14 mouse cellular contexts compared by ENCODE assay signal in the genomic region with DNA sequence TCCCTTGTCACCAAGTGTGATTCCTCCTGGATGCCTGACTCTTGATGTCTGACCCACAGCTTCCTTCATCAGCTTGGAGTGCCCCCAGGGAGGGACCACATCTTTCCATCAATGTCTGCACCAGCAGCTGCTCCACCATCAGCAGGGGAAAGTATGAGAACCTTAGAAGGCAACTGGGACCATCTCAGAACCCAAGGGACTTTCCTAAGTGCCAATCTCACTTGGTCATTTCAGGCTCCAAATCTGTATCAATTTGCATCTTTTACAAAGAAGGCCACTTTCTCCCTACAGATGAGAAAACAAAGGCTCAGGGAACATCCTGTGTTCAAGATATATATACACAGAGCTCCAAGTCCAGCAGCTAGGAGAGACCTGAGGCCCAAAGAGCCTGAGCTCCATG.
DNase-seq lines count a peak whose midpoint lies in the region; ATAC-seq and TF ChIP-seq lines count a peak whose summit lies in the region.
"Had no signal": no experiment of that assay in that cellular context is flagged by ENCODE, and none has a peak within 500 bp of the region (broad histone marks: within the 10 kb centered on the region; RNA-seq: fewer than 3 reads in every experiment).

No protein-coding gene starts in this region.

- peaks cover 21 to 54% of the 10 kb centered on the region in 2 experiments for H3K4me1 ChIP-seq in CH12.LX (ENCODE audit: control insufficient read depth in 1 of 2, insufficient read depth in 2 of 2)
- peaks cover 44% of the 10 kb centered on the region for H3K4me1 ChIP-seq in forebrain, embryonic 11.5 days (replicated peaks; ENCODE audit: control insufficient read depth, insufficient read depth, low read length)
- H3K4me1 ChIP-seq in hindbrain, embryonic 13.5 days (replicated peaks) = peaks cover 88% of the 10 kb centered on the region
- H3K4me1 ChIP-seq in midbrain, embryonic 14.5 days (ENCODE audit: control insufficient read depth, insufficient read depth, low read length) = peaks cover 78% of the 10 kb centered on the region
- no peaks in the 10 kb centered on the region for H3K4me1 ChIP-seq in stomach, postnatal 0 days (replicated peaks; ENCODE audit: control insufficient read depth, insufficient read depth)

- peaks cover 4% of the 10 kb centered on the region for H3K9me3 ChIP-seq in CH12.LX (replicated peaks; ENCODE audit: low read length)
- no peaks in the 10 kb centered on the region for H3K9me3 ChIP-seq in forebrain, embryonic 11.5 days (ENCODE audit: control insufficient read depth, low read length)
- no peaks in the 10 kb centered on the region for H3K9me3 ChIP-seq in hindbrain, embryonic 13.5 days
- no peaks in the 10 kb centered on the region for H3K9me3 ChIP-seq in midbrain, embryonic 14.5 days (ENCODE audit: control insufficient read depth, low read length)
- H3K9me3 ChIP-seq in stomach, postnatal 0 days (ENCODE audit: control insufficient read depth, low read length) = no peaks in the 10 kb centered on the region

- no peaks in the 10 kb centered on the region for H3K36me3 ChIP-seq in CH12.LX (replicated peaks in 1 of 2; ENCODE audit: control insufficient read depth in 1 of 2, insufficient read depth in 1 of 2, low read length in 1 of 2)
- H3K36me3 ChIP-seq in forebrain, embryonic 11.5 days (ENCODE audit: control insufficient read depth, insufficient read depth, low read length) = no peaks in the 10 kb centered on the region
- no peaks in the 10 kb centered on the region for H3K36me3 ChIP-seq in hindbrain, embryonic 13.5 days
- no peaks in the 10 kb centered on the region for H3K36me3 ChIP-seq in midbrain, embryonic 14.5 days (ENCODE audit: control insufficient read depth, insufficient read depth, low read length)
- H3K36me3 ChIP-seq in stomach, postnatal 0 days (ENCODE audit: control insufficient read depth, insufficient read depth, low read length) = no peaks in the 10 kb centered on the region

- H3K27me3 ChIP-seq in CH12.LX (replicated peaks) = no peaks in the 10 kb centered on the region
- no peaks in the 10 kb centered on the region for H3K27me3 ChIP-seq in forebrain, embryonic 11.5 days (ENCODE audit: control insufficient read depth, insufficient read depth, low read length)
- H3K27me3 ChIP-seq in hindbrain, embryonic 13.5 days = no peaks in the 10 kb centered on the region
- no peaks in the 10 kb centered on the region for H3K27me3 ChIP-seq in midbrain, embryonic 14.5 days (ENCODE audit: control insufficient read depth, insufficient read depth, low read length)
- no peaks in the 10 kb centered on the region for H3K27me3 ChIP-seq in stomach, postnatal 0 days (ENCODE audit: control insufficient read depth, insufficient read depth, low read length)

- no peak overlapping the region for H3K9ac ChIP-seq in CH12.LX (ENCODE audit: insufficient read depth, low read depth)
- no peak overlapping the region; the same call in 1 of the 2 replicates for H3K9ac ChIP-seq in forebrain, embryonic 11.5 days (ENCODE audit: low read length)
- H3K9ac ChIP-seq in hindbrain, embryonic 13.5 days = no peak overlapping the region
- H3K9ac ChIP-seq in midbrain, embryonic 14.5 days (replicated peaks; ENCODE audit: low read length) = no peak overlapping the region
- H3K9ac ChIP-seq in stomach, postnatal 0 days (ENCODE audit: low read length) = no peak overlapping the region
- H3K9ac ChIP-seq: lung, embryonic 14.5 days had no signal

- TF ChIP-seq RAD21 in CH12.LX (IDR thresholded peaks at IDR 0.05; ENCODE audit: low read depth, low read length) = no peak

- H3K27ac ChIP-seq in CH12.LX (ENCODE audit: insufficient read depth, low read depth) = no peak overlapping the region
- H3K27ac ChIP-seq in forebrain, embryonic 11.5 days (ENCODE audit: low read depth, low read length) = peak overlapping the region; percentile 99
- H3K27ac ChIP-seq in hindbrain, embryonic 13.5 days = peak overlapping the region; percentile 99
- H3K27ac ChIP-seq in midbrain, embryonic 14.5 days (replicated peaks; ENCODE audit: low read depth, low read length) = peak overlapping the region; percentile 99
- no peak overlapping the region for H3K27ac ChIP-seq in stomach, postnatal 0 days (replicated peaks)

- H3K4me2 ChIP-seq in CH12.LX (ENCODE audit: insufficient read depth, low read depth, poor library complexity, severe bottlenecking) = no peak overlapping the region
- no peak overlapping the region for H3K4me2 ChIP-seq in forebrain, embryonic 11.5 days (ENCODE audit: low read depth, low read length, severe bottlenecking)
- H3K4me2 ChIP-seq in hindbrain, embryonic 13.5 days = no peak overlapping the region
- H3K4me2 ChIP-seq in midbrain, embryonic 14.5 days (ENCODE audit: low read length) = no peak overlapping the region
- H3K4me2 ChIP-seq in stomach, postnatal 0 days (replicated peaks; ENCODE audit: low read depth) = no peak overlapping the region
- H3K4me2 ChIP-seq: heart, embryonic 11.5 days; lung, embryonic 14.5 days had no signal

- ATAC-seq in forebrain, embryonic 11.5 days (replicated peaks; ENCODE audit: low FRiP score) = no peak
- ATAC-seq in hindbrain, embryonic 13.5 days (ENCODE audit: low FRiP score) = no peak
- no peak for ATAC-seq in midbrain, embryonic 14.5 days (ENCODE audit: low FRiP score, low TSS enrichment)
- no peak for ATAC-seq in stomach, postnatal 0 days (ENCODE audit: low FRiP score, low TSS enrichment)

- in situ Hi-C loops in CH12.LX (cut with MboI; ENCODE audit: low pct_ligation_motif_present, low pct_unique_long_range_greater_than_20kb, low sequenced_read_pairs) = no loop called here

- peak; percentile 71 for TF ChIP-seq EP300 in CH12.LX (IDR thresholded peaks at IDR 0.05; ENCODE audit: low read length)
- TF ChIP-seq EP300 in stomach, postnatal 0 days (optimal IDR thresholded peaks at IDR 0.05) = no peak

- DNase-seq in CH12.LX (ENCODE audit: extremely low read depth) = no peak
- no peak for DNase-seq in forebrain, embryonic 11.5 days (ENCODE audit: low spot score)
- no peak for DNase-seq in midbrain, embryonic 14.5 days
- no peak for DNase-seq in stomach, postnatal 0 days (ENCODE audit: low spot score)
- DNase-seq in urinary bladder, postnatal 36 days (ENCODE audit: low spot score in 2 of 2) = no peak
- no peak for DNase-seq in adrenal gland, adult 18-20 months (ENCODE audit: low spot score in 2 of 2)
- DNase-seq: cerebellum, adult 11-12 months; gastrocnemius, postnatal 10 days; kidney, adult 9 months; liver; lung, embryonic 14.5 days had no signal

- dilution Hi-C loops in CH12.LX (cut with MboI; ENCODE audit: extremely low pct_ligation_motif_present, extremely low pct_unique_long_range_greater_than_20kb, low sequenced_read_pairs) = no loop called here

- no peak for TF ChIP-seq POLR2A in CH12.LX (IDR thresholded peaks at IDR 0.05; ENCODE audit: low read depth, low read length)

- no peak overlapping the region for H3K4me3 ChIP-seq in CH12.LX (replicated peaks in 1 of 3; ENCODE audit: low read depth in 2 of 3, low read length in 2 of 3, poor library complexity in 1 of 3)
- no peak overlapping the region for H3K4me3 ChIP-seq in forebrain, embryonic 11.5 days (ENCODE audit: low read depth, low read length)
- H3K4me3 ChIP-seq in hindbrain, embryonic 13.5 days = no peak overlapping the region
- no peak overlapping the region for H3K4me3 ChIP-seq in midbrain, embryonic 14.5 days (replicated peaks; ENCODE audit: low read depth, low read length)
- H3K4me3 ChIP-seq in stomach, postnatal 0 days (ENCODE audit: low read depth, low read length) = no peak overlapping the region
- H3K4me3 ChIP-seq: erythroblast, embryonic 14.5 days had no signal

- no peak for TF ChIP-seq CTCF in CH12.LX (conservative IDR thresholded peaks at IDR 0.05 in 1 of 2, IDR thresholded peaks at IDR 0.05 in 1 of 2; ENCODE audit: low read depth in 2 of 2, low read length in 2 of 2)
- no peak for TF ChIP-seq CTCF in stomach, postnatal 0 days (IDR thresholded peaks at IDR 0.05; ENCODE audit: low read depth)

- H3K79me2 ChIP-seq in CH12.LX (replicated peaks; ENCODE audit: control insufficient read depth, extremely low read depth, insufficient read depth, poor library complexity, severe bottlenecking) = no peaks in the 10 kb centered on the region

TF ChIP-seq in CH12.LX, 34 proteins besides CTCF, POLR2A, EP300 and RAD21 (continues in another document):
- no peak for TF ChIP-seq MXI1 (IDR thresholded peaks at IDR 0.05; ENCODE audit: low read depth, low read length)
- TF ChIP-seq SIN3A (IDR thresholded peaks at IDR 0.05; ENCODE audit: low read length) = no peak
- TF ChIP-seq MAZ (IDR thresholded peaks at IDR 0.05; ENCODE audit: low read depth, low read length) = no peak
- no peak for TF ChIP-seq ZKSCAN1 (IDR thresholded peaks at IDR 0.05; ENCODE audit: borderline replicate concordance, low read depth, low read length)
- TF ChIP-seq PAX5 (IDR thresholded peaks at IDR 0.05; ENCODE audit: low read length) = no peak
- peak; percentile 64 for TF ChIP-seq IRF4 (IDR thresholded peaks at IDR 0.05; ENCODE audit: low read depth, low read length)
- TF ChIP-seq MEF2A (IDR thresholded peaks at IDR 0.05; ENCODE audit: borderline replicate concordance, low read depth, low read length) = peak; percentile 76
- TF ChIP-seq USF2 (conservative IDR thresholded peaks at IDR 0.05; ENCODE audit: low read depth, low read length) = no peak
- no peak for TF ChIP-seq MAX (IDR thresholded peaks at IDR 0.05; ENCODE audit: low read length)
- peak; percentile 72; the same call in 1 of the 2 replicates for TF ChIP-seq TCF12 (IDR thresholded peaks at IDR 0.05; ENCODE audit: low read depth, low read length)
- no peak for TF ChIP-seq UBTF (IDR thresholded peaks at IDR 0.05; ENCODE audit: low read depth, low read length)
- TF ChIP-seq ELF1 (IDR thresholded peaks at IDR 0.05; ENCODE audit: low read depth, low read length) = no peak
- no peak for TF ChIP-seq TBP (conservative IDR thresholded peaks at IDR 0.05; ENCODE audit: low read depth, low read length)
- no peak for TF ChIP-seq POLR2AphosphoS2 (IDR thresholded peaks at IDR 0.05; ENCODE audit: low read depth, low read length)
- 0 out of 2 replicates have a peak, but pooled peaks have one; percentile 16 for TF ChIP-seq BHLHE40 (IDR thresholded peaks at IDR 0.05; ENCODE audit: low read depth, low read length)
- no peak for TF ChIP-seq MAFK (IDR thresholded peaks at IDR 0.05; ENCODE audit: insufficient replicate concordance, low read length)
- no peak for TF ChIP-seq SMC3 (IDR thresholded peaks at IDR 0.05; ENCODE audit: low read depth, low read length)
- no peak for TF ChIP-seq ZMIZ1 (IDR thresholded peaks at IDR 0.05; ENCODE audit: low read depth, low read length)
- no peak for TF ChIP-seq CHD1 (IDR thresholded peaks at IDR 0.05; ENCODE audit: low read depth, low read length)
- no peak for TF ChIP-seq USF1 (IDR thresholded peaks at IDR 0.05; ENCODE audit: low read depth, low read length)
- TF ChIP-seq KAT2A (IDR thresholded peaks at IDR 0.05; ENCODE audit: insufficient replicate concordance, low read length) = no peak
- TF ChIP-seq ZC3H11A (IDR thresholded peaks at IDR 0.05; ENCODE audit: low read depth, low read length) = no peak
- TF ChIP-seq HCFC1 (IDR thresholded peaks at IDR 0.05; ENCODE audit: low read depth, low read length) = no peak
- TF ChIP-seq NRF1 (IDR thresholded peaks at IDR 0.05; ENCODE audit: low read depth, low read length) = no peak

Comparison
In these comparisons a context has a peak if more than half of its experiments do, and no peak if none do; other contexts are left out.
1. H3K27ac ChIP-seq: peak in forebrain, embryonic 11.5 days (single experiment), hindbrain, embryonic 13.5 days (single experiment) and midbrain, embryonic 14.5 days (single experiment); none in CH12.LX (single experiment) and stomach, postnatal 0 days (single experiment).